Mouse (Mus musculus): ENCODE data around the gene Tmem150c. TPM values are rescaled to one million over a fixed set of nuclear protein-coding genes. Genes with fewer than 3 reads are reported as not detected.

Gene Tmem150c
- total RNA-seq, 2 experiments from 2014 or later, result 4.4 to 4.8 TPM

GRCm38 (mm10) chr5:100108866-100109265, 50.7 kb downstream of the Tmem150c start:
- intact Hi-C loops (cut with DNase I), result no loop called here
- no peak for DNase-seq

GRCm38 (mm10) chr5:100102395-100102794, 57.2 kb downstream of the Tmem150c start:
- no peak for DNase-seq
- intact Hi-C loops (cut with DNase I), result no loop called here

GRCm38 (mm10) chr5:100097967-100098366, 61.6 kb downstream of the Tmem150c start:
- no peak for DNase-seq
- intact Hi-C loops (cut with DNase I), result no loop called here

- DNase-seq, result no peak
- intact Hi-C loops (cut with DNase I), result no loop called here
Measured at GRCm38 (mm10) chr5:100096955-100097354, 62.7 kb downstream of the Tmem150c start.

- intact Hi-C loops (cut with DNase I), result no loop called here
- no peak for DNase-seq
Measured at GRCm38 (mm10) chr5:100091602-100092001, 68.0 kb downstream of the Tmem150c start.

GRCm38 (mm10) chr5:100091263-100091594, 68.4 kb downstream of the Tmem150c start:
- DNase-seq, result no peak
- intact Hi-C loops (cut with DNase I), result no loop called here

GRCm38 (mm10) chr5:100090515-100091262, 68.9 kb downstream of the Tmem150c start:
- intact Hi-C loops (cut with DNase I), result no loop called here

GRCm38 (mm10) chr5:100085097-100085496, 74.5 kb downstream of the Tmem150c start:
- intact Hi-C loops (cut with DNase I), result no loop called here
- DNase-seq, result peak; percentile 20 to 45

More at GRCm38 (mm10) chr5:100090515-100091262, 68.9 kb downstream of the Tmem150c start:
- DNase-seq, result no peak

- DNase-seq, result no peak
- intact Hi-C loops (cut with DNase I), result no loop called here
Measured at GRCm38 (mm10) chr5:100083953-100084562, 75.5 kb downstream of the Tmem150c start.

GRCm38 (mm10) chr5:100082006-100082405, 77.6 kb downstream of the Tmem150c start:
- intact Hi-C loops (cut with DNase I), result no loop called here
- DNase-seq, result no peak

GRCm38 (mm10) chr5:100079931-100080275, 79.7 kb downstream of the Tmem150c start:
- DNase-seq, result no peak
- intact Hi-C loops (cut with DNase I), result no loop called here

GRCm38 (mm10) chr5:100079040-100079930, 80.3 kb downstream of the Tmem150c start:
- peak; percentile 32 to 42 for DNase-seq
- intact Hi-C loops (cut with DNase I), result no loop called here

- intact Hi-C loops (cut with DNase I), result loop anchor here (5.0 kb wide), 2 partner anchors 93 to 228 kb away; no protein-coding TSS in a partner anchor
- no peak for DNase-seq
Measured at GRCm38 (mm10) chr5:100074571-100074970, 85.0 kb downstream of the Tmem150c start.

GRCm38 (mm10) chr5:100072557-100072956, 87.1 kb downstream of the Tmem150c start:
- intact Hi-C loops (cut with DNase I), result loop anchor here (5.0 kb wide), 2 partner anchors 95 to 230 kb away; no protein-coding TSS in a partner anchor
- no peak for DNase-seq

- DNase-seq, result no peak
- intact Hi-C loops (cut with DNase I), result loop anchor here (5.0 kb wide), 2 partner anchors 96 to 231 kb away; no protein-coding TSS in a partner anchor
Measured at GRCm38 (mm10) chr5:100071541-100071940, 88.1 kb downstream of the Tmem150c start.

- peak; percentile 86 to 91 for DNase-seq
- intact Hi-C loops (cut with DNase I), result loop anchor here (1.0 to 5.0 kb wide), 4 partner anchors 97 to 252 kb away; no protein-coding TSS in a partner anchor
Measured at GRCm38 (mm10) chr5:100070255-100070654, 89.4 kb downstream of the Tmem150c start.

- intact Hi-C loops (cut with DNase I), result no loop called here
- no peak for DNase-seq
Measured at GRCm38 (mm10) chr5:100069526-100069925, 90.1 kb downstream of the Tmem150c start.

- no peak for DNase-seq
- intact Hi-C loops (cut with DNase I), result no loop called here
Measured at GRCm38 (mm10) chr5:100067579-100067978, 92.0 kb downstream of the Tmem150c start.

GRCm38 (mm10) chr5:100060876-100061275, 98.7 kb downstream of the Tmem150c start:
- DNase-seq, result no peak
- intact Hi-C loops (cut with DNase I), result no loop called here

- DNase-seq, result no peak
- intact Hi-C loops (cut with DNase I), result no loop called here
Measured at GRCm38 (mm10) chr5:100059326-100059725, 100.3 kb downstream of the Tmem150c start.

- intact Hi-C loops (cut with DNase I), result no loop called here
- DNase-seq, result no peak
Measured at GRCm38 (mm10) chr5:100058729-100059128, 100.9 kb downstream of the Tmem150c start.

Measured in heart, postnatal 10 days (tissue).